Mouse (Mus musculus): ENCODE measurements around the gene Arl14.

- TF ChIP-seq CTCF (IDR thresholded peaks at IDR 0.05; ENCODE audit: control insufficient read depth, insufficient read depth, low read length): no peak
- no peak for TF ChIP-seq POLR2A (IDR thresholded peaks at IDR 0.05; ENCODE audit: borderline replicate concordance, control insufficient read depth, low read depth, low read length)
These were observed 27.7 kb upstream of the Arl14 start for GRCm38 (mm10) chr3:69194496-69194895.

All from bone marrow, adult 2 months (tissue).